Mouse (Mus musculus) forebrain, postnatal 0 days (tissue): Measurements from ENCODE around the gene Ppfia1. TPM values are rescaled to one million over a fixed set of nuclear protein-coding genes. Genes with fewer than 3 reads are reported as not detected.

Source experiments
- ATAC-seq: fragments of 200-750 bp; cut with Nextera tagmentation; 2 replicates; pipeline ENCODE4 v1.8.0; 2017; ENCODE audit warnings: mild to moderate bottlenecking, moderate library complexity
- DNase-seq: peaks from one replicate; pipeline ENCODE4 v3.0.0-alpha.2; 2015
- H3K27ac ChIP-seq: fragments of 300-500 bp; sonication (generic); 2 replicates; pipeline ENCODE4 v1.5.1; 2014; ENCODE audit warnings: low read depth, mild to moderate bottlenecking, antibody characterized with exemption, low read length, moderate library complexity, mixed read lengths
- H3K27me3 ChIP-seq: fragments of 300-500 bp; sonication (generic); 2 replicates; pipeline ENCODE4 v1.6.1; 2014; ENCODE audit warnings: mild to moderate bottlenecking, low read length, mixed read lengths; ENCODE audit not compliant: insufficient read depth
- H3K36me3 ChIP-seq: fragments of 300-500 bp; sonication (generic); 2 replicates; pipeline ENCODE4 v1.6.1; 2014; ENCODE audit warnings: mild to moderate bottlenecking, moderate library complexity; ENCODE audit not compliant: insufficient read depth
- H3K4me1 ChIP-seq: fragments of 300-500 bp; sonication (generic); 2 replicates; pipeline ENCODE4 v1.6.1; 2014; ENCODE audit warnings: antibody characterized with exemption; ENCODE audit not compliant: insufficient read depth
- H3K4me2 ChIP-seq: fragments of 300-500 bp; sonication (generic); 2 replicates; pipeline ENCODE4 v1.6.1; 2014; ENCODE audit warnings: low read depth, mild to moderate bottlenecking, moderate library complexity
- H3K4me3 ChIP-seq: fragments of 300-500 bp; sonication (generic); 2 replicates; pipeline ENCODE4 v1.5.1; 2014; ENCODE audit warnings: low read depth, low read length, mixed read lengths
- H3K9ac ChIP-seq: fragments of 300-500 bp; sonication (generic); 2 replicates; pipeline ENCODE4 v1.6.1; 2014; ENCODE audit warnings: mild to moderate bottlenecking
- H3K9me3 ChIP-seq: fragments of 300-500 bp; sonication (generic); 2 replicates; pipeline ENCODE4 v1.6.1; 2016; ENCODE audit warnings: low read length
- CTCF ChIP-seq: sonication (generic); IDR thresholded peaks from 2 replicates; pipeline ENCODE4 v1.5.1; 2016; ENCODE audit warnings: antibody characterized with exemption, control low read depth, low read depth
- WGBS: fragments of 180-500 bp; shearing (Covaris S2); extraction: QIAGEN DNeasy Blood & Tissue Kit; methylation state at CpG from one replicate; pipeline ENCODE4 v1.1.7; 2014; 5-methylcytosine and 5-hydroxymethylcytosine counted together
- polyA plus RNA-seq: library from polyadenylated mRNA; unstranded; fragments of >200 nt; fragmentation: Nextera tagmentation; extraction: Ambion mirVana; gene quantifications from 2 replicates; pipeline ENCODE4 v1.2.1, GENCODE M21; 2015
- total RNA-seq: library from RNA; depleted of rRNA; stranded (reverse); fragments of >200 nt; gene quantifications from 2 replicates; pipeline ENCODE4 v1.2.3, GENCODE M21; 2014; rRNA removed

Gene Ppfia1
- total and polyA plus RNA-seq, 2 experiments from 2014 or later: 15.2 to 53.8 TPM

DNA sequence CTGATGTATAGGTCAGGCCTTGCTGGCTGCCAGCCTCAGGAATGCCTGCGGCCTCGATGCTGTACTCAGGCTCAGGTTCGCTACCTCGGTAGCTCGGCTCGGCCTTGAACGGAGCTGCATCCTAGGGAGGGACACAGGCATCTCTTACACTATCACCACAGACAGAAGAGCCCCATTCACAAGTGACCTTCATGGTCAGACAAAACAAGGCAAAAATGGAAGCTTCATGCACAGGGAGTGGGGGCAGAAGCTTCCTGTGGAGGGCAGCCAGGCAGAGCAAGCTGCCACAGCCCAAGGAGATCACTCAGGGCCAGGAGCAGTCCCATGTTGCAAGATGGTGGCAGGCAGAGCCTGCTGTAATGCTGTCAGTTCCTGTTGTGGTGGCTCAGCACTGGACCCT is 114.7 kb downstream of the Ppfia1 start:
- ATAC-seq: no peak
- 98% methylated on average over 7 of the region's 7 CpGs for WGBS
- Histone ChIP-seq H3K27ac (no peak overlapping the region), H3K4me3 (no peak overlapping the region), H3K4me2 (no peak overlapping the region), H3K9me3 (no peaks in the 10 kb centered on the region), H3K4me1 (no peaks in the 10 kb centered on the region), H3K9ac (no peak overlapping the region), H3K27me3 (no peaks in the 10 kb centered on the region), H3K36me3 (peaks cover 72% of the 10 kb centered on the region)
- no peak for DNase-seq
- TF ChIP-seq CTCF: no peak

DNA sequence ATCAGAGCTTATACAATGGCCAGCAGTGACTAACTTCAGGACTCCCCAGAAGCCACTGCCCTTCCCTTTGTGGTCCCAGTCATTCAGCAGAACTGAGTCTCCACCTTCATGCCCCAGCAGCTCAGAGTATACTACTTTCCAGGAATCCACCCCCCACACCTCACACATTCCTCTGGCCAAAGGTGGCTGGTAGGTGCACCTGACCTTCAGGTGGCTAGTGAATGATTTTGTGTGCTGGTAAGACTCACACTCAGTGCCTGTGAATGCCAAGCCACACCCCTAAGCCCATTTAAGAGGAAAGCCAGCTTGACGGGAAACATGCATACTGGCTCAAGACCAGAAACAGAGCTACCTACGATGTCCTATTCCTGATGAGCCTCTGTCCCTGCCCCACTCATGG is 120.6 kb downstream of the Ppfia1 start:
- H3K27me3 ChIP-seq: no peaks in the 10 kb centered on the region
- no peak for TF ChIP-seq CTCF
- H3K4me1 ChIP-seq: no peaks in the 10 kb centered on the region
- WGBS: 73% methylated on average over 2 of the region's 2 CpGs
- no peak overlapping the region for H3K27ac ChIP-seq
- no peak overlapping the region for H3K4me2 ChIP-seq
- ATAC-seq: no peak
- H3K36me3 ChIP-seq: peaks cover 22% of the 10 kb centered on the region
- H3K9me3 ChIP-seq: no peaks in the 10 kb centered on the region
- H3K4me3 ChIP-seq: no peak overlapping the region
- H3K9ac ChIP-seq: no peak overlapping the region
- no peak for DNase-seq

DNA sequence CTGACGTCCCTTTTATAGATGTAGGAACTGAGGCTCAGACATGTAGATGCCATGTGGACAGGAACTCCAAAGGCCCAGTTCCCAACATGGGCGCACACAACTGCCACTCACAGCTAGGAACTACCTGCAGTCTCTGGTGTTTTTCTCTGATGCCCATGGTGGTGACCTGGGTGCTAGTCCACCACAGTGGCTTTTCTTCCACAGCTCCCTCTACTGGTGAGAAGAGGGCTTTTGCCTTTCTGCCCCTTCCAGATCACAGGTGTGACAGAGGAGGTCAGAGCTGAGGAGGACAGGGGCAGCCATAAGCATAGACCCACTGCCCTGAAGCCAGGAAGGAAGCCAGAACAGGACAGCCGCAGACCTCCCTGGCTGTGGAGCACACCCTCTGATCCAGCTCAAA is 126.1 kb downstream of the Ppfia1 start:
- no peak overlapping the region for H3K4me2 ChIP-seq
- H3K27me3 ChIP-seq: no peaks in the 10 kb centered on the region
- H3K36me3 ChIP-seq: no peaks in the 10 kb centered on the region
- 92% methylated on average over 3 of the region's 3 CpGs for WGBS
- no peaks in the 10 kb centered on the region for H3K4me1 ChIP-seq
- DNase-seq (no peak), ATAC-seq (no peak)
- H3K4me3 ChIP-seq: no peak overlapping the region
- TF ChIP-seq CTCF: peak; percentile 45
- H3K9me3 ChIP-seq: no peaks in the 10 kb centered on the region
- no peak overlapping the region for H3K9ac ChIP-seq
- no peak overlapping the region for H3K27ac ChIP-seq

Other genes starting within 250 kb of the Ppfia1 start
- 109 and 132 TPM in 2 replicates for gene Cttn, start 82.7 kb downstream of the Ppfia1 start, total RNA-seq
- gene Cttn, start 82.7 kb downstream of the Ppfia1 start, polyA plus RNA-seq: 143 and 164 TPM in 2 replicates
- gene Fadd, start 28.7 kb upstream of the Ppfia1 start, total RNA-seq: 2.6 and 2.7 TPM in 2 replicates
- gene Fadd, start 28.7 kb upstream of the Ppfia1 start, polyA plus RNA-seq: 2.5 and 3.0 TPM in 2 replicates
- 6.6 and 8.2 TPM in 2 replicates for gene Ano1, start 198.2 kb upstream of the Ppfia1 start, total RNA-seq
- gene Ano1, start 198.2 kb upstream of the Ppfia1 start, polyA plus RNA-seq: 3.1 and 4.6 TPM in 2 replicates